9 mouse cellular contexts compared by ENCODE assay signal in the genomic region with DNA sequence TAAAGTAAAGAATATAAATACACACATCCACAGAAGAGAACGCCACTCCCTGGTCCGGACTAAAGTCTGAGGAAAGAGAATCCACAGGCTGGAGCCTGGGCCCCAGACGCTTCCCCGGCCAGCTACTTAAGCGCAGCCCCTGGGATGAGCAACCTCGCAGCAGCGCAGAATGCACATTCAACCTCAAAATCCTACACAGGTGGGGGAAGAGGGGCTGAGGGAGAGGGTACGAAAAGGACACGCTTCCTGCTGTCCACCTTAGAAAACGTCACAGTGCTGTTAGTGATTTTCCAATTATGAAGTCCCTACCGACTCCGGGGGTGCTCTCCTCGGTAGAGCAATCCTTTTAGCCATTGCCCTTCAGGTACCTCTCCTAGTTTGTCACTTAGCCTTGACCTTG. TPM values are rescaled to one million over a fixed set of nuclear protein-coding genes. Genes with fewer than 3 reads are reported as not detected.
DNase-seq lines count a peak whose midpoint lies in the region; ATAC-seq lines count a peak whose summit lies in the region.
"Had no signal": no experiment of that assay in that cellular context is flagged by ENCODE, and none has a peak within 500 bp of the region (broad histone marks: within the 10 kb centered on the region; RNA-seq: fewer than 3 reads in every experiment).

No protein-coding gene starts in this region.

- WGBS in kidney, embryonic 15.5 days = 28% methylated on average over 13 of the region's 13 CpGs
- 15% methylated on average over 13 of the region's 13 CpGs for WGBS in embryonic facial prominence, embryonic 14.5 days
- 32% methylated on average over 13 of the region's 13 CpGs for WGBS in intestine, embryonic 14.5 days
- WGBS in midbrain, embryonic 16.5 days = 20% methylated on average over 13 of the region's 13 CpGs

- no peaks in the 10 kb centered on the region for H3K27me3 ChIP-seq in kidney, embryonic 15.5 days
- H3K27me3 ChIP-seq in embryonic facial prominence, embryonic 14.5 days (replicated peaks; ENCODE audit: control insufficient read depth, insufficient read depth, low read length) = no peaks in the 10 kb centered on the region
- no peaks in the 10 kb centered on the region for H3K27me3 ChIP-seq in intestine, embryonic 14.5 days (replicated peaks; ENCODE audit: control insufficient read depth, insufficient read depth, low read length)
- H3K27me3 ChIP-seq in midbrain, embryonic 16.5 days (ENCODE audit: control insufficient read depth, insufficient read depth, low read depth, low read length) = peaks cover 2% of the 10 kb centered on the region; the same call in 1 of the 2 replicates

- no peaks in the 10 kb centered on the region for H3K36me3 ChIP-seq in kidney, embryonic 15.5 days
- no peaks in the 10 kb centered on the region for H3K36me3 ChIP-seq in embryonic facial prominence, embryonic 14.5 days (ENCODE audit: control insufficient read depth, insufficient read depth, low read length)
- H3K36me3 ChIP-seq in intestine, embryonic 14.5 days (ENCODE audit: control insufficient read depth, insufficient read depth, low read length) = no peaks in the 10 kb centered on the region
- H3K36me3 ChIP-seq in midbrain, embryonic 16.5 days (ENCODE audit: control insufficient read depth, insufficient read depth, low read length) = no peaks in the 10 kb centered on the region

- H3K9ac ChIP-seq in kidney, embryonic 15.5 days = no peak overlapping the region
- peak overlapping the region; percentile 71; the same call in 1 of the 2 replicates for H3K9ac ChIP-seq in embryonic facial prominence, embryonic 14.5 days (ENCODE audit: low read depth, low read length)
- H3K9ac ChIP-seq in intestine, embryonic 14.5 days (ENCODE audit: low read length) = no peak overlapping the region
- H3K9ac ChIP-seq in midbrain, embryonic 16.5 days (ENCODE audit: low read depth, low read length) = no peak overlapping the region

- no peaks in the 10 kb centered on the region for H3K9me3 ChIP-seq in kidney, embryonic 15.5 days (replicated peaks)
- no peaks in the 10 kb centered on the region for H3K9me3 ChIP-seq in embryonic facial prominence, embryonic 14.5 days (ENCODE audit: control insufficient read depth, low read length)
- no peaks in the 10 kb centered on the region for H3K9me3 ChIP-seq in intestine, embryonic 14.5 days (ENCODE audit: control insufficient read depth, low read length)
- H3K9me3 ChIP-seq in midbrain, embryonic 16.5 days (replicated peaks; ENCODE audit: control insufficient read depth, low read length, poor library complexity, severe bottlenecking) = no peaks in the 10 kb centered on the region

- ATAC-seq in kidney, embryonic 15.5 days (replicated peaks; ENCODE audit: low FRiP score) = no peak
- ATAC-seq in embryonic facial prominence, embryonic 14.5 days (ENCODE audit: low read depth) = no peak
- no peak for ATAC-seq in intestine, embryonic 14.5 days (replicated peaks; ENCODE audit: low FRiP score, low TSS enrichment, low read depth)
- no peak for ATAC-seq in midbrain, embryonic 16.5 days

- DNase-seq in kidney, postnatal 4 days = no peak
- DNase-seq in embryonic facial prominence, embryonic 14.5 days (ENCODE audit: low spot score) = no peak
- no peak for DNase-seq in intestine, embryonic 14.5 days (ENCODE audit: low spot score)
- no peak for DNase-seq in thymus, postnatal 10 days (ENCODE audit: low spot score in 2 of 2)
- DNase-seq in adrenal gland, postnatal 14 days = no peak
- no peak for DNase-seq in kidney, adult 9 months
- DNase-seq: cerebellum, adult 11 months had no signal

- no peak overlapping the region for H3K27ac ChIP-seq in kidney, embryonic 15.5 days
- H3K27ac ChIP-seq in embryonic facial prominence, embryonic 14.5 days (replicated peaks; ENCODE audit: low read depth, low read length) = no peak overlapping the region
- H3K27ac ChIP-seq in intestine, embryonic 14.5 days (ENCODE audit: low read depth) = no peak overlapping the region
- no peak overlapping the region for H3K27ac ChIP-seq in midbrain, embryonic 16.5 days (ENCODE audit: low read length)

- peak overlapping the region; percentile 69 for H3K4me3 ChIP-seq in kidney, embryonic 15.5 days (replicated peaks)
- H3K4me3 ChIP-seq in embryonic facial prominence, embryonic 14.5 days (ENCODE audit: low read depth, low read length) = peak overlapping the region; percentile 71
- peak overlapping the region; percentile 51 for H3K4me3 ChIP-seq in intestine, embryonic 14.5 days (ENCODE audit: low read depth, low read length)
- no peak overlapping the region for H3K4me3 ChIP-seq in midbrain, embryonic 16.5 days (ENCODE audit: low read depth, low read length)

- peaks cover 22% of the 10 kb centered on the region for H3K4me1 ChIP-seq in kidney, embryonic 15.5 days
- H3K4me1 ChIP-seq in embryonic facial prominence, embryonic 14.5 days (ENCODE audit: control insufficient read depth, insufficient read depth, low read length) = no peaks in the 10 kb centered on the region
- peaks cover 8% of the 10 kb centered on the region for H3K4me1 ChIP-seq in intestine, embryonic 14.5 days (replicated peaks; ENCODE audit: control insufficient read depth, insufficient read depth, low read length)
- H3K4me1 ChIP-seq in midbrain, embryonic 16.5 days (ENCODE audit: control insufficient read depth, insufficient read depth, low read length) = peaks cover 8% of the 10 kb centered on the region; the same call in 1 of the 2 replicates

- H3K4me2 ChIP-seq in kidney, embryonic 15.5 days = peak overlapping the region; percentile 95
- H3K4me2 ChIP-seq in embryonic facial prominence, embryonic 14.5 days (ENCODE audit: low read depth, low read length) = peak overlapping the region; percentile 96
- peak overlapping the region; percentile 94 for H3K4me2 ChIP-seq in intestine, embryonic 14.5 days (ENCODE audit: low read length)
- peak overlapping the region; percentile 10 for H3K4me2 ChIP-seq in midbrain, embryonic 16.5 days (ENCODE audit: low read length)

RNA-seq across cellular contexts. Expression of gene Dgkh, which starts 6.6 kb away (rescaled TPM):
- polyA plus RNA-seq in kidney, embryonic 15.5 days (2015; fragmentation: Nextera tagmentation; extraction: Ambion mirVana) = 2.3 and 2.5 TPM in 2 replicates
- polyA plus RNA-seq in embryonic facial prominence, embryonic 14.5 days (2014; fragmentation: Nextera tagmentation; extraction: Ambion mirVana) = 4.4 TPM in 2 replicates
- 2.0 and 2.1 TPM in 2 replicates for polyA plus RNA-seq in intestine, embryonic 14.5 days (2014; fragmentation: Nextera tagmentation; extraction: Ambion mirVana)
- polyA plus RNA-seq in midbrain, embryonic 16.5 days (2015; fragmentation: Nextera tagmentation; extraction: Ambion mirVana) = 2.4 and 2.6 TPM in 2 replicates
- total RNA-seq in adrenal gland, postnatal 14 days (2021) = 11.0 and 12.1 TPM in 2 replicates

Comparison
In these comparisons a context has a peak if more than half of its experiments do, and no peak if none do; other contexts are left out.
1. H3K4me2 ChIP-seq: peak in every context shown above with its lines; median percentile 96 in embryonic facial prominence, embryonic 14.5 days; 95 in kidney, embryonic 15.5 days; 94 in intestine, embryonic 14.5 days; 10 in midbrain, embryonic 16.5 days.